Mouse (Mus musculus) neural tube, embryonic 13.5 days (tissue): Measurements from ENCODE around the gene Bend6. TPM values are rescaled to one million over a fixed set of nuclear protein-coding genes. Genes with fewer than 3 reads are reported as not detected.

Experiments used
- ATAC-seq: fragments of 200-750 bp; cut with Nextera tagmentation; 2 replicates; pipeline ENCODE4 v1.8.0; 2017; ENCODE audit warnings: low read depth, mild to moderate bottlenecking, moderate TSS enrichment, moderate library complexity
- H3K27ac ChIP-seq: fragments of 300-500 bp; sonication (generic); replicated peaks from 2 replicates; pipeline ENCODE4 v1.5.1; 2015; ENCODE audit warnings: moderate library complexity, mild to moderate bottlenecking, inconsistent platforms
- H3K27me3 ChIP-seq: fragments of 300-500 bp; sonication (generic); 2 replicates; pipeline ENCODE4 v1.6.1; 2015; ENCODE audit warnings: mild to moderate bottlenecking, inconsistent platforms
- H3K36me3 ChIP-seq: fragments of 300-500 bp; sonication (generic); 2 replicates; pipeline ENCODE4 v1.6.1; 2015; ENCODE audit warnings: mild to moderate bottlenecking, inconsistent platforms
- H3K4me1 ChIP-seq: fragments of 300-500 bp; sonication (generic); replicated peaks from 2 replicates; pipeline ENCODE4 v1.6.1; 2015; ENCODE audit warnings: inconsistent platforms
- H3K4me2 ChIP-seq: fragments of 300-500 bp; sonication (generic); 2 replicates; pipeline ENCODE4 v1.6.1; 2015; ENCODE audit warnings: inconsistent platforms, mild to moderate bottlenecking, moderate library complexity
- H3K4me3 ChIP-seq: fragments of 300-500 bp; sonication (generic); 2 replicates; pipeline ENCODE4 v1.5.1; 2015; ENCODE audit warnings: mild to moderate bottlenecking, inconsistent platforms
- H3K9ac ChIP-seq: fragments of 300-500 bp; sonication (generic); 2 replicates; pipeline ENCODE4 v1.6.1; 2015; ENCODE audit warnings: moderate library complexity, mild to moderate bottlenecking, inconsistent platforms
- H3K9me3 ChIP-seq: fragments of 300-500 bp; sonication (generic); 2 replicates; pipeline ENCODE4 v1.6.1; 2016; ENCODE audit warnings: inconsistent platforms
- WGBS: fragments of 180-500 bp; shearing (Covaris S2); methylation state at CpG from one replicate; pipeline ENCODE4 v1.1.7; 2015; 5-methylcytosine and 5-hydroxymethylcytosine counted together
- polyA plus RNA-seq: library from polyadenylated mRNA; unstranded; fragments of >200 nt; fragmentation: Nextera tagmentation; extraction: Ambion mirVana; gene quantifications from 2 replicates; pipeline ENCODE4 v1.2.1, GENCODE M21; 2015

The Bend6 gene
- polyA plus RNA-seq, 1 experiment from 2014 or later, result 21.3 TPM

- Histone ChIP-seq H3K27ac (0 out of 2 replicates have a peak overlapping the region, but pooled peaks have one; percentile 18), H3K9me3 (no peaks in the 10 kb centered on the region), H3K4me1 (peaks cover 5% of the 10 kb centered on the region), H3K36me3 (no peaks in the 10 kb centered on the region), H3K27me3 (no peaks in the 10 kb centered on the region), H3K9ac (no peak overlapping the region), H3K4me3 (no peak overlapping the region), H3K4me2 (no peak overlapping the region)
- no peak; the same call in 1 of the 2 replicates for ATAC-seq
- 71% methylated on average over 14 of the region's 14 CpGs for WGBS
Measured at GRCm38 (mm10) chr1:33932845-33933499, 25.4 kb upstream of the Bend6 start.

GRCm38 (mm10) chr1:33932196-33932595, 24.6 kb upstream of the Bend6 start:
- H3K9me3 ChIP-seq, result no peaks in the 10 kb centered on the region
- no peak overlapping the region for H3K4me3 ChIP-seq
- H3K4me2 ChIP-seq, result no peak overlapping the region
- H3K36me3 ChIP-seq, result no peaks in the 10 kb centered on the region
- no peak overlapping the region for H3K27ac ChIP-seq
- H3K9ac ChIP-seq, result no peak overlapping the region
- WGBS, result 83% methylated on average over 3 of the region's 3 CpGs
- no peak for ATAC-seq
- H3K4me1 ChIP-seq, result peaks cover 5% of the 10 kb centered on the region
- no peaks in the 10 kb centered on the region for H3K27me3 ChIP-seq

GRCm38 (mm10) chr1:33931791-33932190, 24.2 kb upstream of the Bend6 start:
- Histone ChIP-seq H3K27ac (no peak overlapping the region), H3K27me3 (no peaks in the 10 kb centered on the region), H3K36me3 (no peaks in the 10 kb centered on the region), H3K4me3 (no peak overlapping the region), H3K9me3 (no peaks in the 10 kb centered on the region), H3K4me1 (peaks cover 5% of the 10 kb centered on the region), H3K4me2 (no peak overlapping the region), H3K9ac (no peak overlapping the region)
- no peak for ATAC-seq
- WGBS, result 42% methylated on average over 8 of the region's 8 CpGs

- Histone ChIP-seq H3K27me3 (no peaks in the 10 kb centered on the region), H3K27ac (no peak overlapping the region), H3K9me3 (no peaks in the 10 kb centered on the region), H3K36me3 (no peaks in the 10 kb centered on the region), H3K4me2 (no peak overlapping the region), H3K9ac (no peak overlapping the region), H3K4me3 (no peak overlapping the region), H3K4me1 (no peaks in the 10 kb centered on the region; the same call in 1 of the 2 replicates)
- no peak for ATAC-seq
- WGBS, result 93% methylated on average over 7 of the region's 7 CpGs
Measured at GRCm38 (mm10) chr1:33927466-33927865, 19.9 kb upstream of the Bend6 start.

GRCm38 (mm10) chr1:33925283-33925682, 17.7 kb upstream of the Bend6 start:
- no peak for ATAC-seq
- 82% methylated on average over 3 of the region's 3 CpGs for WGBS
- no peaks in the 10 kb centered on the region for H3K27me3 ChIP-seq
- H3K9me3 ChIP-seq, result no peaks in the 10 kb centered on the region
- H3K4me1 ChIP-seq, result no peaks in the 10 kb centered on the region
- no peak overlapping the region for H3K9ac ChIP-seq
- H3K4me3 ChIP-seq, result no peak overlapping the region
- H3K27ac ChIP-seq, result no peak overlapping the region
- H3K4me2 ChIP-seq, result no peak overlapping the region
- H3K36me3 ChIP-seq, result no peaks in the 10 kb centered on the region

GRCm38 (mm10) chr1:33922975-33923374, 15.4 kb upstream of the Bend6 start:
- Histone ChIP-seq H3K36me3 (0 out of 2 replicates have a peak, but pooled peaks cover under 1% of the 10 kb centered on the region), H3K27me3 (no peaks in the 10 kb centered on the region), H3K4me1 (no peaks in the 10 kb centered on the region), H3K27ac (no peak overlapping the region), H3K9ac (no peak overlapping the region), H3K4me2 (no peak overlapping the region), H3K9me3 (no peaks in the 10 kb centered on the region), H3K4me3 (no peak overlapping the region)
- no peak for ATAC-seq
- 82% methylated on average over 7 of the region's 7 CpGs for WGBS

- no peak overlapping the region for H3K4me3 ChIP-seq
- 93% methylated on average over 5 of the region's 5 CpGs for WGBS
Measured at GRCm38 (mm10) chr1:33916554-33916953, 8.9 kb upstream of the Bend6 start.

GRCm38 (mm10) chr1:33911589-33911988, 4.0 kb upstream of the Bend6 start:
- Histone ChIP-seq H3K36me3 (peaks cover 9% of the 10 kb centered on the region), H3K4me3 (no peak overlapping the region), H3K4me1 (peaks cover 24% of the 10 kb centered on the region), H3K9ac (no peak overlapping the region), H3K9me3 (no peaks in the 10 kb centered on the region), H3K27me3 (peaks cover 17% of the 10 kb centered on the region), H3K4me2 (no peak overlapping the region), H3K27ac (no peak overlapping the region)
- WGBS, result 85% methylated on average over 8 of the region's 8 CpGs
- no peak for ATAC-seq

More at GRCm38 (mm10) chr1:33916554-33916953, 8.9 kb upstream of the Bend6 start:
- no peak overlapping the region for H3K9ac ChIP-seq
- ATAC-seq, result no peak
- no peak overlapping the region for H3K27ac ChIP-seq
- peaks cover 13% of the 10 kb centered on the region for H3K36me3 ChIP-seq
- H3K4me2 ChIP-seq, result no peak overlapping the region
- no peaks in the 10 kb centered on the region for H3K9me3 ChIP-seq
- no peaks in the 10 kb centered on the region for H3K4me1 ChIP-seq
- H3K27me3 ChIP-seq, result no peaks in the 10 kb centered on the region

- peak within 1 kb of the TSS; percentile 80 for H3K4me2 ChIP-seq
- H3K4me3 ChIP-seq, result peak within 1 kb of the TSS; percentile 66
- H3K9me3 ChIP-seq, result no peaks in the 10 kb centered on the region
- H3K9ac ChIP-seq, result peak within 1 kb of the TSS; percentile 84
- peak within 1 kb of the TSS; percentile 88 for H3K27ac ChIP-seq
- peak; percentile 2; the same call in 1 of the 2 replicates for ATAC-seq
- H3K36me3 ChIP-seq, result no peaks in the 10 kb centered on the region
- H3K4me1 ChIP-seq, result peaks cover 24% of the 10 kb centered on the region
- WGBS, result 3% methylated on average over 44 of the region's 44 CpGs
- H3K27me3 ChIP-seq, result peaks cover 22% of the 10 kb centered on the region
Measured at GRCm38 (mm10) chr1:33908191-33908962, 761 bp upstream of the Bend6 start, which contains the start of gene Dst. Dst (plus strand) TSS chr1:33908225.

GRCm38 (mm10) chr1:33906927-33907326, 689 bp downstream of the Bend6 start:
- H3K4me2 ChIP-seq, result peak overlapping the region; percentile 80
- peak overlapping the region; percentile 84 for H3K9ac ChIP-seq
- WGBS, result 1% methylated on average over 20 of the region's 20 CpGs
- no peaks in the 10 kb centered on the region for H3K36me3 ChIP-seq
- peak overlapping the region; percentile 88 for H3K27ac ChIP-seq
- peak; percentile 51 for ATAC-seq
- H3K4me3 ChIP-seq, result peak overlapping the region; percentile 66
- no peaks in the 10 kb centered on the region for H3K9me3 ChIP-seq
- peaks cover 22% of the 10 kb centered on the region for H3K27me3 ChIP-seq
- H3K4me1 ChIP-seq, result peaks cover 24% of the 10 kb centered on the region

GRCm38 (mm10) chr1:33906216-33906615, 1.4 kb downstream of the Bend6 start:
- Histone ChIP-seq H3K4me3 (peak overlapping the region; percentile 66), H3K4me1 (peaks cover 24% of the 10 kb centered on the region), H3K9ac (no peak overlapping the region; the same call in 1 of the 2 replicates), H3K9me3 (no peaks in the 10 kb centered on the region), H3K36me3 (no peaks in the 10 kb centered on the region), H3K27ac (no peak overlapping the region), H3K4me2 (peak overlapping the region; percentile 80), H3K27me3 (peaks cover 22% of the 10 kb centered on the region)
- WGBS, result 35% methylated on average over 10 of the region's 10 CpGs
- no peak for ATAC-seq

GRCm38 (mm10) chr1:33903587-33903986, 4.0 kb downstream of the Bend6 start:
- Histone ChIP-seq H3K27me3 (peaks cover 7% of the 10 kb centered on the region; the same call in 1 of the 2 replicates), H3K4me3 (no peak overlapping the region), H3K4me2 (no peak overlapping the region), H3K9me3 (no peaks in the 10 kb centered on the region), H3K9ac (no peak overlapping the region), H3K36me3 (no peaks in the 10 kb centered on the region), H3K27ac (no peak overlapping the region), H3K4me1 (peaks cover 10% of the 10 kb centered on the region)
- no peak for ATAC-seq
- WGBS, result 30% methylated on average over 9 of the region's 9 CpGs
